Mouse (Mus musculus): ENCODE results near the gene Wsb1.

Gene Wsb1

GRCm38 (mm10) chr11:79215539-79215938 is 38.9 kb downstream of the Wsb1 start:
- DNase-seq (ENCODE audit: low spot score): no peak

DNA sequence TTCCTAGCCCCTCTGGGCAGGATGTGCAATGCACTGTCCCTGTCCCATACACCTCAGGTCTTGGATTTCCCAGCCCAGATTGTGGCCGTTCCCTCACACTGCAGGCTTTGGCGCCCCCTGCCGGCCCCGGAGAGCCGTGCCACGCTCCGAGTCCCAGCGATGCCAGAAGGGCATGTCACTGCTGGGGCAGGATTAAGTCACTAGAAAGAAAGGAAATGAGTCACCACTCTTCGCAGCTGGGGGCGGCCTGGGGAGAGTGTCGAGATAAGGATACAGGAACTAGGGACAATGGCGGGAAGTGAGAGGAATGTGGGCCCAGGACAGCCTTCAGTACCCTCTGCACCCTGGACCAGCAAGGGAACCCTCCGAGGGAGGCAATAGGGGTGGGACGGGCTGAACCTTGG is 40.5 kb downstream of the Wsb1 start:
- DNase-seq (ENCODE audit: low spot score): peak; percentile 95

- no peak for DNase-seq (ENCODE audit: low spot score)
These were observed 44.5 kb downstream of the Wsb1 start for GRCm38 (mm10) chr11:79209882-79210471.

- no peak for DNase-seq (ENCODE audit: low spot score)
These were observed 45.4 kb downstream of the Wsb1 start for GRCm38 (mm10) chr11:79209113-79209512.

GRCm38 (mm10) chr11:79208462-79208861 is 46.0 kb downstream of the Wsb1 start:
- no peak for DNase-seq (ENCODE audit: low spot score)

GRCm38 (mm10) chr11:79207691-79208090 is 46.8 kb downstream of the Wsb1 start:
- no peak for DNase-seq (ENCODE audit: low spot score)

DNA sequence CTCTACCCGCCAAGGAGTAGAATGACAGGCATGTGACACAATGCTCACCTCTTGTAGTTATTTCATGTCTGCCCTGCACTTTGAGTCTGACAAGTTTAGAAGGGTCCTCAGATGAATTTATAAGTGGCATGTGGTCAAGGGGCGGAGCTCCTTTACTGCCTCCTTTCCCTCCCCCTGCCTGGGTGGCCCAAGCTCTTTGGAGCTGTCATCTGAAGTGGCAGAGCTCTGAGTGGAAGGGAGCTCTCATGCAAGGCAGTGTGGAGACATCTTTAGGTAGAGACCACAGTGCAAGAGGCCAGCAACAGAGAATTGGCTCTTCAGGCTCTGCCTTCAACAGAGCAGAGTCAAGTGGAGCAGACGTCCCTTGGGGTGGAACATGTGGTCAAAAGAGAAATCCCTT is 50.0 kb downstream of the Wsb1 start:
- DNase-seq (ENCODE audit: low spot score): no peak

DNA sequence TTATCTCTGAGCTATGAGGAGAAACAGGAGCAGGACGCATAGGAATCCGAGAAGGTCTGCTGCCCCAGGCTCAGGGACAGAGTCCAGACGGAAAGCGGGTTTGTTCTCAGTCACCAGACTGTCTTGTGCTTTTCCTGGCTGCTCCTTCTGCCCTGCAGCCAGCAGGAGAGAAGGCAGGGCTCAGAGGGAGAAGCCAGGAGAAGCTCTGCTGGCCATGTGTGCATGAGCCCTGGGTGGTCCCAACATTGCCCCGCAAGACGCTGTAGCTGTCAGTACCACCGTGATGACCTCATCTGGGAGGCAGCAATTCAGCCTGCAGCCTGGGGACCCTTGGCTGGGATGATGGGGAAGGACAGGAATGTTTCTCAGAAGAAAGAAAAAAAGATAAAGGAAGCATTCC is 54.0 kb downstream of the Wsb1 start:
- DNase-seq (ENCODE audit: low spot score): no peak

DNA sequence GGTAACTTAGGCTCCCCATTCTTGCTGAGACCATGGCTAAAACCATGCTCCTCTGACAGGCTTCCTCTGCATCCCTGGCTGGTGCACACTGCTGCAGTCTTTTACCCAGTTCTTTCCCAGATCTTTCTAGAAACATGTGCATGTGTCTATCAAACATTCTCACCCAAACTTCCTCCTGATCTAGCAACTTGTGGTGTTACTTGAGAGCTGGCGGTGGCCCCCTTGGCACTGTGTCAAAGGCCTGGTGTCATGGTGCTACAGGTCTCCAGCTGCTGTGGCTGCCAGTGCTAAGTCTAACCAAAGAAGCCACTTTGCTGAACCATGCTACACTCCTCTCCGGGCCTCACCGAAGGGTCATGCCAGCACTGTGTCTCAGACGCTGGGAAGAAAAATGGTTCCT is 55.9 kb downstream of the Wsb1 start:
- no peak for DNase-seq (ENCODE audit: low spot score)

GRCm38 (mm10) chr11:79197846-79198235 is 56.6 kb downstream of the Wsb1 start:
- DNase-seq (ENCODE audit: low spot score): no peak

DNA sequence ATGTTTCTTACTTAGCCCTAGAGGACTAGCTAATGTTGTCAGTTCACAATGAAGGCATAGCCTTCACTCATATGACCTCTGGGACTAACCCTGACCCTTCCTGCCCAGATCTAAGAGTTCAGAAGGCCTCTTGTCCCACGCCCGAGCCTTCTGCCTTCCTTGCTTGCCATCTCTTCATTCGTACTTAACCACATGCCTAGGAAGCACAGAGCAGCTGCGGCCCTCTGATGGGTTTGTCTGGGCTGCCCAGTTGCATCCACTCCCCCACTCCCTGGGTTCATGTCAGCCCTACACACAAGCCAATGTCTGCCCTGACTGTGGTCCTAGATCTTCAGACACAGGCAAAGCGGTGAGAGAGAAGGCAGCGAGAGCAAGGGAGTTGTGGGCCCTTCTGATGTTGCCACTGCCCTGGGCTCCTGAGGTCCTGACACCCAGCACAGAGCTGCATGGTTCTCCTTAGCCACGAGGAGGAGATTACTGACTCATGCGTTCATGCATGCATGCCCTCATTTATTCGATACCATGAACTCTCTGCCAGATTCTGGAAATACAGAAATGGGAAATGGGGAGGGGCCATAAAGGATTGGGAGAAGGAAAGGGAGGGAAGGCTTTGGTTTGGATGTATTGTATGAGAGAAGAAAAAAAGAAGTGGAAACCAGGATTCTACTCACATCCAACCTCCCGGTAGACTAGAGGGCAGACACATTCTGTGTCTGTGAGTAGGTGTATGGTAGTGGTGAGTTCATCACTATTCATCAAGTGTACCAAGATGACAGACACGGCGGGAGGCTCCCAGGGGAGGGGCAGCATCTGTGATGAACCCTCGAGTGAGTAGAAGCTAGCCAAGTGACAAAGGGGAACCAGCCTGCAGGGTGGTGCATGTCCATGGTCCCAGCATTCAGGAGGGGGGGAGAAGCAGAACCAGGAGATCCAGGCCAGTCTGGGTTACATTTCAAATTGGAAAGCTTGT is 57.3 kb downstream of the Wsb1 start:
- no peak for DNase-seq (ENCODE audit: low spot score)

DNA sequence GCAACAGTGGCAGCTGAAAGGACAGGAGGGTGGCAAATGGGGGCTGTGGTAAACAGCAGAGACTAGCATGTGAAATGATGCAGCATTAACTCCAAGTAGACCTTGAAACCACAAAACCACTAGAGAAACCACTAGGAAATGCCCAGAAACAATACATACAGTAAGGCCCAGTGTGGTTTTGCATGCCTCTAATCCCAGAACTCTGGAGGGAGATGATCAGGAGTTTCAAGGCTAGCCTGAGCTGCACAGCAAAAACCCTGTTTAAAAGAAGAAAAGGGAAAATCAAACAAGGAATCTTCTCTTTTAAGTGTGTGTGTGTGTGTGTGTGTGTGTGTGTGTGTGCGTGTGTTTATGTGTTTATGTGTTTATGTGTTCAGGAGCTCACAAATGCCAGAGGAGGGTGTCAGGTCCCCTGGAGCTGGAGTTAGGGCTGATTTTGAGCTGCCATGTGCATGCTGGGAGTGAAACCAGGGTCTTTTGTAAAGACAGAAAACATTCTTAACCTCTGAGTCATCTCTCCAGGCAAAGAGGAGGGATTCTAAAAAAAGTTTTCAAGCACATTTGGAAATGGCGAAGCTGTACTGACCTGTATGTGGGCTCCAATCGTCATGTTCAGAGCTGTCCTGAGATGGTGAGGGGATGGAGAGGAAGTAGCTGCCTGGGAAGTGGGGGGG is 58.1 kb downstream of the Wsb1 start:
- no peak for DNase-seq (ENCODE audit: low spot score)

- DNase-seq (ENCODE audit: low spot score): no peak
These were observed 62.3 kb downstream of the Wsb1 start for GRCm38 (mm10) chr11:79192176-79192575.

DNA sequence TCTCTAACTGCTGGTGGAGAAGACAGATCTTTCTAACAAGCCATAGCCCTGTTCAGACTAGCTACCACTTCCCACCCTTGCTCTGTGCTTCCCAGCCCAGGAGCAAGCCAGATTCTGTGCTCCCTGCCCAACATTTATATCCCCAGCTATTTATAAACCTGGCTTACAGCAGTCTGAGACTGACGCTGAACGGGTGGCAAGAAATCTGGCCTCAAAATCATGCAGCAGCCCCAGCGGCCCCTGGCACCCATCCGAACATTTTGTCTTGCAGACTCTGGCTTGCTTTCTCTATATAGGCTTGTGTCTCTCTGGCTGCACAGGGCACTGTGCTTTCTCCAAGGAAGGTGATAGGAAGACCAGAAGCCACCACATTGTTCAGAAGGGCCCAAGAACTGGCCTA is 63.3 kb downstream of the Wsb1 start:
- DNase-seq (ENCODE audit: low spot score): no peak

GRCm38 (mm10) chr11:79190257-79190656 is 64.2 kb downstream of the Wsb1 start:
- DNase-seq (ENCODE audit: low spot score): no peak
